Mouse (Mus musculus) C2C12 (cell line): ENCODE results near the gene Spry2. TPM values are rescaled to one million over a fixed set of nuclear protein-coding genes. Genes with fewer than 3 reads are reported as not detected.
A peak's percentile ranks its signal among the peaks of the same experiment; 100 is the strongest.

Experiments used
- H3K27me3 ChIP-seq: one replicate; pipeline ENCODE4 v1.6.1; 2011; ENCODE audit not compliant: control insufficient read depth, insufficient read depth, insufficient read length
- H3K36me3 ChIP-seq: one replicate; pipeline ENCODE4 v1.6.1; 2011; ENCODE audit not compliant: control insufficient read depth, insufficient read depth
- H3K4me3 ChIP-seq: one replicate; pipeline ENCODE4 v1.5.1; 2011; ENCODE audit warnings: mild to moderate bottlenecking, control low read depth; ENCODE audit not compliant: poor library complexity, insufficient read depth, severe bottlenecking
- H3K79me2 ChIP-seq: one replicate; pipeline ENCODE4 v1.6.1; 2011; ENCODE audit not compliant: control insufficient read depth, insufficient read depth
- H3K79me3 ChIP-seq: one replicate; pipeline ENCODE4 v1.6.1; 2011; ENCODE audit warnings: low read depth, control low read depth
- H3ac ChIP-seq: one replicate; pipeline ENCODE3; 2011; ENCODE audit warnings: low read depth; ENCODE audit not compliant: control insufficient read depth, insufficient read length
- CEBPB ChIP-seq: IDR thresholded peaks from one replicate; pipeline ENCODE4 v1.6.1; 2011; ENCODE audit warnings: low read depth, mild to moderate bottlenecking, control low read depth, moderate library complexity
- CTCF ChIP-seq: IDR thresholded peaks from one replicate; pipeline ENCODE4 v1.5.1; 2011; ENCODE audit not compliant: control insufficient read depth, insufficient read depth, insufficient read length
- FOSL1 ChIP-seq: IDR thresholded peaks from one replicate; pipeline ENCODE4 v1.8.0; 2011; ENCODE audit warnings: mild to moderate bottlenecking, low read length; ENCODE audit not compliant: poor library complexity, insufficient read depth, severe bottlenecking
- MAX ChIP-seq: IDR thresholded peaks from one replicate; pipeline ENCODE4 v1.6.1; 2011; ENCODE audit warnings: mild to moderate bottlenecking, control low read depth
- MYOD1 ChIP-seq: IDR thresholded peaks from one replicate; pipeline ENCODE4 v1.6.1; 2011; ENCODE audit warnings: low read depth; ENCODE audit not compliant: control insufficient read depth, insufficient read length
- MYOG ChIP-seq: IDR thresholded peaks from one replicate; pipeline ENCODE4 v1.6.1; 2011; ENCODE audit not compliant: control insufficient read depth, insufficient read length; ENCODE audit errors: extremely low read depth
- USF1 ChIP-seq: IDR thresholded peaks from one replicate; pipeline ENCODE4 v1.6.1; 2011; ENCODE audit warnings: low read depth, mild to moderate bottlenecking, control low read depth, moderate library complexity
- polyA plus RNA-seq: library from polyadenylated mRNA; unstranded; fragments of >200 nt; fragmentation: generic; extraction: Trizol; gene quantifications from one replicate; pipeline ENCODE4 v1.2.1, GENCODE M21; 2012; ENCODE audit warnings: missing spikeins

Gene Spry2
- polyA plus RNA-seq, 1 experiment, result 51.8 TPM

DNA sequence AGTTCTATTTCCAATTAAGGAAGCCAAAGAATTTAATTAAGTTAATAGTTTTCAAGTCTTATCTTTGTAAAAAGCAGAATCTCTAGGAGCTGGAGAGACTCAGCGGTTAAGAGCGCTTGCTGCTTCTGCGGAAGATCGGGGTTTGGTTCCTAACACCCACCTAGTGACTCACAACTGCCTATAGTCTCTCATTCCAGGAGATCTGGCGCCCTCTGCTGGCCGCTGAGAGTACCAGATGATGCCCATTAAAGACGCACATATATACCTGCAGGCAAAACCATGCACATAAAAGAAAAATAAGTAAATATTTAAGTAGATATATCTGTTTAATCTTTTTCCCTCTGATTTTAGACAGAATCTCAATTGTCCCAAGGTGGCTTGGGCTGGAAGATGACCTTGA, 6.2 kb upstream of the Spry2 start:
- Histone ChIP-seq H3K4me3 (no peak overlapping the region), H3K79me2 (no peaks in the 10 kb centered on the region), H3ac (no peak overlapping the region), H3K36me3 (no peaks in the 10 kb centered on the region), H3K79me3 (no peaks in the 10 kb centered on the region), H3K27me3 (no peaks in the 10 kb centered on the region)
- TF ChIP-seq MAX (no peak), MYOG (no peak), CTCF (no peak), FOSL1 (no peak), USF1 (no peak), CEBPB (no peak), MYOD1 (no peak)

DNA sequence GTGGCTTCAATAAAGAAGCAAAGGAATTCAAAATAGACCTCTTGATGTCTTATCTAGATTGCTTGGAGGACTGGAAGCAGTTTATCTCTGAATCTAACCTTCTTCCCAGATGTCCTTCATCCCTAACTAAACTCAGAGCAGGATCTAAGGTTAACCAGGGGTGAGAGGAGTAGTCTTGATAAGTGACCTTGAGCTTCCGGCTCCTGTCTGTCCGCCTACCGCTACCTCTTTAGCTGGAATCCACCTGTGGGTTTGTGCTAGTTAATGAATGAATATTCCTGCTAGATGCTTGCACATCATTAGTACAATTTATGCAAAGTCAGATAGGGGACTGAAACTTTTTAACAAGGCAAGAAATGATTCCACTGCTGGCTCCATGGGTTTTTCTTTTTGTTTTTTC, 4.2 kb upstream of the Spry2 start:
- no peaks in the 10 kb centered on the region for H3K27me3 ChIP-seq
- no peak overlapping the region for H3ac ChIP-seq
- peaks cover 8% of the 10 kb centered on the region for H3K79me3 ChIP-seq
- H3K36me3 ChIP-seq, result no peaks in the 10 kb centered on the region
- TF ChIP-seq MYOD1 (no peak), MAX (no peak), USF1 (no peak), CEBPB (no peak), MYOG (no peak), CTCF (no peak)
- no peak overlapping the region for H3K4me3 ChIP-seq
- H3K79me2 ChIP-seq, result peaks cover 11% of the 10 kb centered on the region

DNA sequence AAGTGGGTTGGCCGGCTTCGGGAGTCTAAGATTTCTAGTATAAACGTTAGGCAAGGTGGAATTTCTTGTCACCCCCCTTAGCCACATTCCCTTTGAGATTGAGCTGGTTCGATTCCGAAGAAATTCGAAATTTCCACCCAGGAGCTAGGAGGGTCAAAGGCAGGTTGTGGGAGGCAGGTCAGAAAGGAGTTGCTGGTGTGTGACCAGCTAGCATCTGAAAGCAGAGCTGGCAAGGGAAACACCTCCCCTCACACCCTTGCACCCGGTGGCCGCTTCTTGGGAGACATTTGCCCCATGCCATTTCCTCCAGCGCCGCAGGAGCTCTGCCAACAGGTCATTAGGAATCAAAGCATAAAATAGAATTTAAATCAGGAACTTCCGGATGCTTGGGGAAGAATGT, 2.5 kb upstream of the Spry2 start:
- TF ChIP-seq FOSL1, result no peak
- TF ChIP-seq MAX, result no peak
- no peak for TF ChIP-seq MYOD1
- no peak for TF ChIP-seq USF1
- TF ChIP-seq MYOG, result no peak
- no peak for TF ChIP-seq CTCF
- TF ChIP-seq CEBPB, result no peak
- H3K79me2 ChIP-seq, result peaks cover 28% of the 10 kb centered on the region
- no peak overlapping the region for H3K4me3 ChIP-seq
- H3ac ChIP-seq, result peak overlapping the region; percentile 41
- peaks cover 25% of the 10 kb centered on the region for H3K79me3 ChIP-seq
- no peaks in the 10 kb centered on the region for H3K27me3 ChIP-seq
- no peaks in the 10 kb centered on the region for H3K36me3 ChIP-seq

GRCm38 (mm10) chr14:105898266-105899111, 1.9 kb upstream of the Spry2 start:
- TF ChIP-seq MYOD1 (no peak), MYOG (no peak), CTCF (peak; percentile 91), USF1 (no peak)

GRCm38 (mm10) chr14:105897569-105898101, 1.0 kb upstream of the Spry2 start:
- Histone ChIP-seq H3K36me3 (peaks cover 9% of the 10 kb centered on the region), H3K79me3 (peaks cover 40% of the 10 kb centered on the region), H3ac (peak overlapping the region; percentile 65), H3K27me3 (no peaks in the 10 kb centered on the region), H3K4me3 (peak overlapping the region; percentile 86), H3K79me2 (peaks cover 43% of the 10 kb centered on the region)
- TF ChIP-seq CEBPB (no peak), FOSL1 (no peak), USF1 (no peak), MAX (no peak), MYOD1 (no peak), CTCF (no peak), MYOG (no peak)

More at GRCm38 (mm10) chr14:105898266-105899111, 1.9 kb upstream of the Spry2 start:
- Histone ChIP-seq H3K4me3 (peak overlapping the region; percentile 86), H3K79me3 (peaks cover 31% of the 10 kb centered on the region), H3K27me3 (no peaks in the 10 kb centered on the region), H3ac (peak overlapping the region; percentile 87), H3K36me3 (peaks cover under 1% of the 10 kb centered on the region), H3K79me2 (peaks cover 35% of the 10 kb centered on the region)
